Mouse (Mus musculus) hindbrain, embryonic 11.5 days (tissue): Measurements from ENCODE around the gene Efcab10. TPM values are rescaled to one million over a fixed set of nuclear protein-coding genes. Genes with fewer than 3 reads are reported as not detected.

Experiments
- ATAC-seq: fragments of 200-750 bp; cut with Nextera tagmentation; 2 replicates; pipeline ENCODE4 v1.8.0; 2017; ENCODE audit warnings: mild to moderate bottlenecking, moderate TSS enrichment, moderate library complexity; ENCODE audit not compliant: low FRiP score
- DNase-seq: peaks from one replicate; pipeline ENCODE4 v3.0.0-alpha.2; 2015; ENCODE audit warnings: low spot score
- H3K27ac ChIP-seq: fragments of 300-500 bp; sonication (generic); 2 replicates; pipeline ENCODE4 v1.5.1; 2014; ENCODE audit warnings: mild to moderate bottlenecking, low read depth, low read length
- H3K27me3 ChIP-seq: fragments of 300-500 bp; sonication (generic); 2 replicates; pipeline ENCODE4 v1.6.1; 2014; ENCODE audit warnings: mild to moderate bottlenecking, low read length, moderate library complexity, mixed read lengths; ENCODE audit not compliant: control insufficient read depth, insufficient read depth
- H3K36me3 ChIP-seq: fragments of 300-500 bp; sonication (generic); 2 replicates; pipeline ENCODE4 v1.6.1; 2014; ENCODE audit warnings: mild to moderate bottlenecking, low read length, moderate library complexity, mixed read lengths; ENCODE audit not compliant: control insufficient read depth, insufficient read depth
- H3K4me1 ChIP-seq: fragments of 300-500 bp; sonication (generic); replicated peaks from 2 replicates; pipeline ENCODE4 v1.6.1; 2014; ENCODE audit warnings: low read length, mixed read lengths; ENCODE audit not compliant: control insufficient read depth, insufficient read depth
- H3K4me2 ChIP-seq: fragments of 300-500 bp; sonication (generic); replicated peaks from 2 replicates; pipeline ENCODE4 v1.6.1; 2014; ENCODE audit warnings: mild to moderate bottlenecking, low read depth, low read length
- H3K4me3 ChIP-seq: fragments of 300-500 bp; sonication (generic); 2 replicates; pipeline ENCODE4 v1.5.1; 2014; ENCODE audit warnings: low read depth, low read length
- H3K9ac ChIP-seq: fragments of 300-500 bp; sonication (generic); 2 replicates; pipeline ENCODE4 v1.6.1; 2014; ENCODE audit warnings: low read depth, low read length
- H3K9me3 ChIP-seq: fragments of 300-500 bp; sonication (generic); 2 replicates; pipeline ENCODE4 v1.6.1; 2016; ENCODE audit warnings: low read length; ENCODE audit not compliant: control insufficient read depth
- WGBS: fragments of 180-500 bp; shearing (Covaris S2); extraction: QIAGEN DNeasy Blood & Tissue Kit; methylation state at CpG from one replicate; pipeline ENCODE4 v1.1.7; 2014; 5-methylcytosine and 5-hydroxymethylcytosine counted together
- polyA plus RNA-seq: library from polyadenylated mRNA; unstranded; fragments of >200 nt; fragmentation: Nextera tagmentation; extraction: Ambion mirVana; gene quantifications from 2 replicates; pipeline ENCODE4 v1.2.1, GENCODE M21; 2014

The Efcab10 gene
- polyA plus RNA-seq, 1 experiment from 2014 or later = 2.3 TPM

GRCm38 (mm10) chr12:33364511-33364910, 30.1 kb upstream of the Efcab10 start:
- 84% methylated on average over 8 of the region's 8 CpGs for WGBS
- H3K36me3 ChIP-seq = no peaks in the 10 kb centered on the region
- DNase-seq (no peak), ATAC-seq (no peak)
- H3K4me1 ChIP-seq = no peaks in the 10 kb centered on the region
- no peaks in the 10 kb centered on the region for H3K9me3 ChIP-seq
- no peak overlapping the region for H3K4me3 ChIP-seq
- no peaks in the 10 kb centered on the region for H3K27me3 ChIP-seq
- no peak overlapping the region for H3K9ac ChIP-seq
- no peak overlapping the region for H3K27ac ChIP-seq
- H3K4me2 ChIP-seq = no peak overlapping the region

DNA sequence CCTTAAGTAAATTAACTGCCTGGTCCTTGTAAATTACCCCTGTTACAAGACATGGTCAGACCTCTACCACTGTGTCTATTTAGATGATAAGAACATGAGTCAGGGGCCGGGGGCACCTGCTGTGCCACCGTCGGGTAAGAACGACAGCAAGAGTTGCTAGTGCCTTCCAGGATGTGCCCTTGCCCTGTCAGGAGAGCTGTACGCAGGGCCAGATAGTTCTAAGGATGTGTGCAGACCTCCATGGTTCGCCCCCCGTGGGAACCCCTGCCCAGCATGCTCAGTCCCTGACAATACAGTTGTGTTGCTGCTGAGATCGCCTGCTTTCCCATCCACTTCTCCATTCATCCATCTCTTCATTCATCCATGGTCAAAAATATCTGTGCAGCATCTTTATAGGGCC, 29.5 kb upstream of the Efcab10 start:
- Histone ChIP-seq H3K4me3 (no peak overlapping the region), H3K4me1 (no peaks in the 10 kb centered on the region), H3K36me3 (no peaks in the 10 kb centered on the region), H3K27me3 (no peaks in the 10 kb centered on the region), H3K9me3 (no peaks in the 10 kb centered on the region), H3K9ac (no peak overlapping the region), H3K27ac (no peak overlapping the region), H3K4me2 (no peak overlapping the region)
- DNase-seq (no peak), ATAC-seq (no peak)
- 80% methylated on average over 8 of the region's 8 CpGs for WGBS

DNA sequence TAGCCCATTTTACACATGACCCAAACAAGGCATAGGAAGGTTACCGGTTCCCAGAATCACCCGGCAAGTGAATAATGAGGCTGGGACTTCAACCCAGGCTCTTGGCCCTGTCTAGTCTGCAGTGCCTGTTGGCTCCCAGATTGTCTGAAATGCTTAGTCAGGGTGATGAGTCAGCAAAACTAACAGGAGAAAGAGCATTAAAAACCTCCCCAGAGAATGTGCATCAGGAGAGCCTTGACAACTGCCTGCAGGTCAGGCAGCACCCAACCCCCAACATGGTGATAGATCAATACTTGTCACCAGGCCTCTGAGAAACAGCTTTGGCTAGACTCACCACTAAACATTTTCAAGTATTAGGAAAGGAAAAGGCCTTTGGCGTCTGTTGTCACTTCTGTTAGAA, 25.1 kb upstream of the Efcab10 start:
- WGBS = 84% methylated on average over 3 of the region's 3 CpGs
- Histone ChIP-seq H3K27ac (no peak overlapping the region), H3K27me3 (no peaks in the 10 kb centered on the region), H3K36me3 (no peaks in the 10 kb centered on the region), H3K9me3 (no peaks in the 10 kb centered on the region), H3K4me3 (no peak overlapping the region), H3K4me1 (no peaks in the 10 kb centered on the region), H3K9ac (no peak overlapping the region), H3K4me2 (no peak overlapping the region)
- no peak for ATAC-seq
- DNase-seq = peak; percentile 10

GRCm38 (mm10) chr12:33379624-33380445, 14.8 kb upstream of the Efcab10 start:
- Histone ChIP-seq H3K4me2 (peak overlapping the region; percentile 28), H3K9me3 (no peaks in the 10 kb centered on the region), H3K27me3 (no peaks in the 10 kb centered on the region), H3K9ac (no peak overlapping the region), H3K4me3 (peak overlapping the region; percentile 21; the same call in 1 of the 2 replicates), H3K4me1 (no peaks in the 10 kb centered on the region), H3K27ac (no peak overlapping the region), H3K36me3 (no peaks in the 10 kb centered on the region)
- ATAC-seq (peak; percentile 81), DNase-seq (peak; percentile 90)
- 21% methylated on average over 22 of the region's 22 CpGs for WGBS

DNA sequence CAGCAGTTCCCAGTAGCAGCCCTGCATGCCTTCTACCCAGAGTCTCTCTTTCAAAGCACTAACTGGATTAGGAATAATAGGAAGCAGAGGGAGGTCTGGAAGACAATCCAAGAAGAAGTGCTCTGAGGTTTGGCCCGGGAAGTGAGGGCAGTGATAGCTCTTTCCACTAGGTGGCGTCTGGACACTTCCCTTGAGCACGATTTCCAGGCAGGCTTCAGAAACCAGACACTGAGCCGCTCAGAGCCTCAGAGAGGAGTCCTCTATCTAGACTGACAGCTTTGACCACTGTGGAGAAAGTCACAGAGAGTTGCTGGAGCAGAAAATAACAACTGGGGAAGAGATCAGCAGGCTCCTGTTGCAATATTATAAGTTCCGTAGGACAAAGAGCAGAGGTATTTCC, 5.8 kb upstream of the Efcab10 start:
- Histone ChIP-seq H3K36me3 (no peaks in the 10 kb centered on the region), H3K9ac (no peak overlapping the region), H3K4me2 (no peak overlapping the region), H3K4me3 (no peak overlapping the region), H3K27me3 (0 out of 2 replicates have a peak, but pooled peaks cover 2% of the 10 kb centered on the region), H3K4me1 (no peaks in the 10 kb centered on the region), H3K27ac (no peak overlapping the region), H3K9me3 (no peaks in the 10 kb centered on the region)
- DNase-seq (peak; percentile 87), ATAC-seq (peak; percentile 81; the same call in 1 of the 2 replicates)
- 11% methylated on average over 5 of the region's 5 CpGs for WGBS

GRCm38 (mm10) chr12:33390844-33391560, 3.7 kb upstream of the Efcab10 start:
- ATAC-seq = no peak
- DNase-seq = no peak
- H3K36me3 ChIP-seq = no peaks in the 10 kb centered on the region
- no peak overlapping the region for H3K4me2 ChIP-seq
- no peak overlapping the region for H3K9ac ChIP-seq
- H3K27ac ChIP-seq = no peak overlapping the region
- no peaks in the 10 kb centered on the region for H3K4me1 ChIP-seq
- H3K9me3 ChIP-seq = no peaks in the 10 kb centered on the region
- H3K27me3 ChIP-seq = 0 out of 2 replicates have a peak, but pooled peaks cover 2% of the 10 kb centered on the region
- WGBS = 83% methylated on average over 2 of the region's 2 CpGs
- H3K4me3 ChIP-seq = no peak overlapping the region

DNA sequence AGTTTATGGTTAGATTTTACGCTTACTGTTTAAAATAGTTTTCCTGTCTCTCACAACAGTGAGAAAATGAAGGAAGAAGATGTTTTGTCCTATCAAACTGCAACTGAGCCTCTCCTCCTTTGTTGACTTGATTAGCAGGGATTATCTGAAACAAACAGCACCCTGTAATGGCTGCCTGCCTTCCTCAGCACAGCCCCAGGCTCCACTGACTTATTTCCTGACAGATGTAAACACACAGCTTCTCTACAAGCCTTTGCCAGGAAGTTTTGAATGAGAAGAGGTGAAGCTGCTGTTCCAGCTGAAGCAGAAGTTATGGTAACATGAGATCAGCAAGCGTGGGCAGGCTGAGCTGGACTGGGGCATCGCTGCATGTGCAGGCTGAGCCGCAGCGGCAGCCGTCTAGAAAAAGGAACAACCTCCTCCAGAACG, 8.6 kb downstream of the Efcab10 start:
- H3K4me2 ChIP-seq = no peak overlapping the region
- H3K9ac ChIP-seq = no peak overlapping the region
- no peaks in the 10 kb centered on the region for H3K9me3 ChIP-seq
- no peaks in the 10 kb centered on the region for H3K27me3 ChIP-seq
- H3K36me3 ChIP-seq = no peaks in the 10 kb centered on the region
- ATAC-seq (no peak), DNase-seq (no peak)
- H3K27ac ChIP-seq = no peak overlapping the region
- 0 out of 2 replicates have a peak, but pooled peaks cover 2% of the 10 kb centered on the region for H3K4me1 ChIP-seq
- no peak overlapping the region for H3K4me3 ChIP-seq
- 68% methylated on average over 7 of the region's 7 CpGs for WGBS

DNA sequence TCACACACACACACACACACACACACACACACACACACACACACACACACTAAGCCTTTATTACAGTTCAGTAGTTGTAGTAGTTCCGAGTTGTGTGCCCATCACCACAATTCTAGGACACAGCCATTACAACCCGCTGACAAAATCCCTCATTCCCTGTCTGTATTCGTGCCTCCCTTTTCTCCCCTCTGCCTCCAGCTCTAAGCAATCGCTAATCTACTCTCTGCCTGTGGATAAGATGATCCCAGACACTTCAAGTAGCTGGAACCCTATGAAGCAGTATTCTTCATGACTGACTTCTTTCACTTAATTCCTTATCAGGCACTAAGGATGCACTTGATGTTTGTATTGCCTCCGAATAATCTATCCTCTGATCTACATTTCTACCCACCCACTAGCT, 10.3 kb downstream of the Efcab10 start:
- H3K4me3 ChIP-seq = no peak overlapping the region
- no peak overlapping the region for H3K27ac ChIP-seq
- H3K4me2 ChIP-seq = no peak overlapping the region
- H3K9ac ChIP-seq = no peak overlapping the region
- ATAC-seq (no peak), DNase-seq (no peak)
- H3K27me3 ChIP-seq = no peaks in the 10 kb centered on the region
- WGBS = 68% methylated on average over 5 of the region's 5 CpGs
- no peaks in the 10 kb centered on the region for H3K9me3 ChIP-seq
- 0 out of 2 replicates have a peak, but pooled peaks cover 2% of the 10 kb centered on the region for H3K4me1 ChIP-seq
- H3K36me3 ChIP-seq = no peaks in the 10 kb centered on the region
